Mouse (Mus musculus) right cerebral cortex, postnatal 14 days (tissue): ENCODE data around the gene Ccdc13.

Source experiments
- DNase-seq: peaks from one replicate; pipeline ENCODE4 v3.0.0; 2022

Ccdc13 gene

GRCm38 (mm10) chr9:121797722-121798121 is 41.5 kb downstream of the Ccdc13 start:
- no peak for DNase-seq

- DNase-seq, result no peak
Observed at GRCm38 (mm10) chr9:121794972-121795539, 44.2 kb downstream of the Ccdc13 start.

GRCm38 (mm10) chr9:121791757-121792521 is 47.3 kb downstream of the Ccdc13 start, which contains the start of gene Hhatl:
Gene Hhatl (minus strand): TSS chr9:121792507.
- no peak for DNase-seq

DNA sequence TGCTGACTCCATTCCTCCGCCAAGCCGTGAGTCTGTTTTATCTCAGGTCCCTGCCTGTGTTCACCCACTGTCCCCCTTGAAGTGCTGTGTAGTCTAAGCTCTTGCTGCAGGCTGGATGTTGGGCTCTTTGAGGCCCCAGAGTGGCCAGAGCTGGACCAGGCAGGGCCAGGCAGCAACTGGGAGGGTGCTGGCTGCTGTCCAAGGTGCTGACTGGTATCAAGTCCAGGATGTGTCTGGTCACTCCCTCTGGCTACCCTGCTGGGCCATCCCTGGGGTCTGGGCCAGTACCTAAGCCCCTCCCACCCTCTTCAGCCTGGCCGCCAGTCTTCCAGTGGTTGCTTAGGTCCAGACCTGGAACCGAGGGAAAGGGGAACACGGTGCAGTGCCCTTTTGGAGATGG is 48.1 kb downstream of the Ccdc13 start:
- peak; percentile 63 for DNase-seq

DNA sequence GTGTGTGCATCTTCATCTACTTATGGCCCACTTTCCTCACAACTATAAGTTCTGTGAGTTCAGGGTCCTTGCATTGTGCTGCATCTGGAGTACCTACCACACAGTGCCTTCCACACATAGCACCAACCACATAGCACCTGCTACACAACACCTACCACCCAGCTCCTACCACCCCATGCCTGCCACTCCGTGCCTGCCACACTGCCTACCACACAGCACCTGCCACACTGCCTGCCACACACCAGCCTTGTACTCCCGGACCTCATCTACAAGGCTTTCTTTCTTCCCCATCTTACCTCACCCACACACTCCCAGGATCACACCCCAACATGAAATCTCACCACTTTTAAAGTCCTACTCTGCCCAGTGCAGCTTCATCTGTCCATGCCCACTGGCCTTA is 52.9 kb downstream of the Ccdc13 start:
- DNase-seq, result no peak

DNA sequence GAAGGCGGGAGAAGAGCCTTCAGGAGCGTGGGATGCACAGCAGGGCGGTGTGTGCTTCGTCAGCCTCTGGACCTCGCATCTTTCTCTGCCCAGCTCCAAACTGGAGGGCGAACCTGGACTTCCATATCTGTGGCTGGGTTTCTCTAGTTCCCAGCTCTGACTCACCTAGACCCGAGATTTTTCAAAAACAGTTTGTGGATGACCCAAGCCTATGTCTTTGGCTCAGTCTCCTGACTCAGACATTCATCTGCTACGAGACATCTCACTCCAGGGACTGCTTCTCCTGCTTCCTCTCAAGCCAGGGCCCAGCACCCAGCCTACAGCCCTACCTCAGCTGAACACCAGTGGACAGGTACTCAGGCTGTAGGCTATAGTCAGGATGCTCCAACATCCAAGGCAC is 54.0 kb downstream of the Ccdc13 start:
- no peak for DNase-seq

DNA sequence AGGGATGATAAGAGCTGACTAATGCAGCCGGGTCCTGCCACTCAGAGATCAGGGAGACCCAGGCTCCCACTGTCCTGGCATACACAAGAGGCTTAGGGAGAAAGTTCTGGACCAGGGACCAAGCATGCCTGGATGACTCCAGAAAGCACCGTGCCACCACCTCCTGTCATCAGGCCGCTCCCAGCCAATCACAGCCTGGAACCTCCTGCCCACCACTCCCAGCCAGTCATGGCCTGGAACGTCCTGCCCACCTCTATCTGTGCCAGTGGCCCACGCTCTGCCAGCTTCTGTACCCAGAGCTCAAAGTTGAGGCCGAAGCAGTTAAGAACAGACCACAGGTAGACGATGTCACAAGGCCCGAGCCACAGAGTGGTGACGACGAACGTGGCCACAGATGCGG is 54.5 kb downstream of the Ccdc13 start:
- DNase-seq, result no peak

- DNase-seq, result peak; percentile 80
Observed at GRCm38 (mm10) chr9:121778066-121778624, 61.1 kb downstream of the Ccdc13 start.

DNA sequence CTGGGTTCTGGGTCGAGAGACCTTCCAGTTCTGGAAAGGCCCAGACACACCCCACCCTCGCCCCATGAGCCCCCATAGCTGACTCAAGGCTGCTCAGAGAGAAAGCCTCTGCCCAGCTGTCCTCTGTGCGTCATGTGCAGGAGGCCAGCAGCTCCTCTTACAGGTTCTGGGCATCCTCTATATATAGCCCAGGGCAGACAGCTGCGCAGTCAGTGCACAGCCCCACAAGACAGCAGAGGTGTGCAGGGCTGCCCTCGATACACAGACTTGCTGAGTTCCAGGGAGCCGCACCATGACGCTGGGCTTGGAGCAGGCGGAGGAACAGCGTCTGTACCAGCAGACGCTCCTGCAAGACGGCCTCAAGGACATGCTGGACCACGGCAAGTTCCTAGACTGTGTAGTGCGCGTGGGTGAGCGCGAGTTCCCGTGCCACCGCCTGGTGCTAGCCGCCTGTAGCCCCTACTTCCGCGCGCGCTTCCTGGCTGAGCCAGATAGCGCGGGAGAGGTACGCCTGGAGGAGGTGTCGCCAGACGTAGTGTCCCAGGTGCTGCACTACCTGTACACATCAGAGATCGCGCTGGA is 61.7 kb downstream of the Ccdc13 start, which contains the start of gene Klhl40:
Klhl40 (plus strand) TSS at position 124 of the 582 bp plus-strand sequence.
- no peak for DNase-seq

DNA sequence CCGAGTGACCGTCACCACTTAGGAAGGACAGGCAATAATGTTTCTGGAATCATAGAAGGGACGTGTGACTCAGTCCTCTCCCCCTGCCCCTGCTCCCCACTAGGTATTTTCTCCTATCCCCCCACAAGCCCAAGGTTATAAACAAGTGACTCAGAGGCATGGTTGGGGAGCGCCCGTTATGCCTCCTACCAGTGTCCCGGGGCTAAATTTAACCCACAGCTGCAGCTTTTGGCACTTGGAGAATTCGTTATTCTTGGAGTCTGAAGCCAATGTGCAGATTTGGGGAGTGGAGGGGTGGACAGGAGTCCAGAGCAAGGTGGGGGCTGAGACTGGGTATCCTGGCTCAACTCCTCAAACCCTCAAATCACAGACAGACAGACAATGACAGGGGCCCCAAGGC is 62.8 kb downstream of the Ccdc13 start:
- DNase-seq, result no peak

- DNase-seq, result no peak
Observed at GRCm38 (mm10) chr9:121775951-121776350, 63.3 kb downstream of the Ccdc13 start.

GRCm38 (mm10) chr9:121772412-121772811 is 66.8 kb downstream of the Ccdc13 start:
- no peak for DNase-seq

DNA sequence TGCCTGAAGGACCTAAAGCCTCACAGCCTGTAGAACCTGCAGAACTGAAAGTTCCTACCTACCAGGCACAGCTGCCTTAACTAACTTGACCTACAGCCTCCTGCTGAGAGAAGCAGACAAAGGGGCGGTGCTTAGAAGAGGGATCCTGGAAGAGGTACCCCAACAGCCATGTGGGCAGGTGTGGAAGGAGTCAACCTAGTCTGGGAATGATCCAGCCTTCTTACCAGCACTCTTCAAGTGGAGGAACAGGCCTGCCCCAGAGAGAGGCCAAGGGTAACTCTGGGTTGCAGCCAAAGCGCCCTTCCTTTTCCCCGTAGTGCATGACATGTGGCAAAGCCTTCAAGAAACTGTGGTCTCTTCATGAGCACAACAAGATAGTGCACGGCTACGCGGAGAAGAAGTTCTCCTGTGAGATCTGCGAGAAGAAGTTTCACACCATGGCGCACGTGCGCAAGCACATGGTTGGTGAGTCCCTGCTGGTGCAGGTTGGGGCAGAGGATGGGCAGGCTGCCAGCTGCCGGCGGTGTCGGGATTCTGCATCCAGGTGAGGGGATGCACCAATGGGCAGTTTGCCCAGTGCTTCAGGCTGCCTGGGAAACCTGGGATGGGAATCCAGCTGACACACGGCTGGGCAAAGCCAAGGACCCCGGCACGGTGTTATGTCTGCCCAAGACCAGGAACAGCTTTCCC is 74.0 kb downstream of the Ccdc13 start:
- DNase-seq, result no peak

DNA sequence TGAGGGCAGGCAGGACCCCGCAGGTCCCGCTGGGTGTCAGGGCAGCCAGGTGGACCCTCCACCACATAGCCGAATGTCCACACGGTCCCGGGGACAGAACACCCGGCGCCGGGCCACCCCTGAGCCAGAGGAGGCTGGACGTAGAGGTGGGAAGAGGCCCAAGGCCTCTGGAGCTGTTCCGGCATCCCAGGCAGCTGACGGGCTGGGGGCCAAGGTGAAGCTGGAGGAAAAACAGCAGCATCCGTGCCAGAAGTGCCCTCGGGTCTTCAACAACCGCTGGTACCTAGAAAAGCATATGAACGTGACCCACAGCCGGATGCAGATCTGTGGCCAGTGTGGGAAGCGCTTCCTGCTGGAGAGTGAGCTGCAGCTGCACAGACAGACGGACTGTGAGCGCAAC is 75.5 kb downstream of the Ccdc13 start:
- DNase-seq, result no peak

DNA sequence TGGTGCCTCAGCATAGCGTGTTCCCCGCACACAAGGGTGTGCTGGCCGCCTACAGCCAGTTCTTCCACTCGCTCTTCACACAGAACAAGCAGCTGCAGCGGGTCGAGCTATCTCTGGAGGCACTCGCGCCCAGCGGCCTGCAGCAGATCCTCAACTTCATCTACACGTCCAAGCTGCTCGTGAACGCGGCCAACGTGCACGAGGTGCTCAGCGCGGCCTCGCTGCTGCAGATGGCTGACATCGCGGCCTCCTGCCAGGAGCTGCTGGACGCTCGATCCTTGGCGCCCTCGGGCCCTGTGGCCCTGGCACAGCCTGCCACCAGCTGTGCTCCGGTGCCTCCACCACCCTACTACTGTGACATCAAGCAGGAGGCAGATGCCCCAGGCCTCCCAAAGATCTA is 76.5 kb downstream of the Ccdc13 start:
- no peak for DNase-seq

DNA sequence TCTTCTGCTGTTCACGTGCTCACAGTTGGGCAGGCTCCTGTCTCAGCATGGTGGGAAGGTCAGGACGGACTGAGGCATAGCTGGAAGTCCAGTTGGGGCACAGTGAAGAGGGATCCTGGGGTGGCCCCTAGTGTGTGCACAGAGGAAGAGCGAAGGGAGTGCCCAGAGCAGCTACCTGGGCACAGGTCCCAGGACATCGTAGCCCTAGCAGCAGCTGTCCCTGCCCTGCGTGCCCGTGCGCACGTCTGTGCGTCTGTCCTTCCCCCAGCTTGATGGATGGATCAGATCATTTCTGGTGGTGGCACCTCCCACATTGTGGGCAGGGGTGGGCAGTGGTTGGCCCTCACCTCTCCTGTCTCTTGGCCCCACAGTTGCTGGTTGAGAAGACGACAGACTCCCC is 77.0 kb downstream of the Ccdc13 start:
- DNase-seq, result no peak

DNA sequence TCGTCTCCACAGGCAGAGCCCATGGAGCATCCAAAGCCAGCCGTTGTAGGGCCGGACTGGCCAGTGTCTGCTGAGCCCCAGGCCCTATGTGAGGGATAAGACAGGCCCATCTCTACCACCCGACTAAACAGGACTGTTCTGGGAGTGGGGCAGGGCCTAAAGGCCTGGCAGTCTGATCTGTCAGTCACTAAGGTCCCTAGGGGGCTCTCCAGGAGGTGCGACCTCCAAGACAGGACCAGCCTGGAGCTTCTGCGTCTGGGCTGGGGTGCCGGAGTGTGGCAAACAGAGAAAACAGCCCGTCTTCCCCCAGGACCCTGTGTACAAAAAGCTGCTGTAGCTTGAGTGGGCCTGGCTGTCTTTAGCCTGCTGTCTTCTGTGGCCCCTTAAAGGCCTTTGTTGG is 77.5 kb downstream of the Ccdc13 start:
- no peak for DNase-seq

- DNase-seq, result no peak
Observed at GRCm38 (mm10) chr9:121761091-121761665, 78.1 kb downstream of the Ccdc13 start.

DNA sequence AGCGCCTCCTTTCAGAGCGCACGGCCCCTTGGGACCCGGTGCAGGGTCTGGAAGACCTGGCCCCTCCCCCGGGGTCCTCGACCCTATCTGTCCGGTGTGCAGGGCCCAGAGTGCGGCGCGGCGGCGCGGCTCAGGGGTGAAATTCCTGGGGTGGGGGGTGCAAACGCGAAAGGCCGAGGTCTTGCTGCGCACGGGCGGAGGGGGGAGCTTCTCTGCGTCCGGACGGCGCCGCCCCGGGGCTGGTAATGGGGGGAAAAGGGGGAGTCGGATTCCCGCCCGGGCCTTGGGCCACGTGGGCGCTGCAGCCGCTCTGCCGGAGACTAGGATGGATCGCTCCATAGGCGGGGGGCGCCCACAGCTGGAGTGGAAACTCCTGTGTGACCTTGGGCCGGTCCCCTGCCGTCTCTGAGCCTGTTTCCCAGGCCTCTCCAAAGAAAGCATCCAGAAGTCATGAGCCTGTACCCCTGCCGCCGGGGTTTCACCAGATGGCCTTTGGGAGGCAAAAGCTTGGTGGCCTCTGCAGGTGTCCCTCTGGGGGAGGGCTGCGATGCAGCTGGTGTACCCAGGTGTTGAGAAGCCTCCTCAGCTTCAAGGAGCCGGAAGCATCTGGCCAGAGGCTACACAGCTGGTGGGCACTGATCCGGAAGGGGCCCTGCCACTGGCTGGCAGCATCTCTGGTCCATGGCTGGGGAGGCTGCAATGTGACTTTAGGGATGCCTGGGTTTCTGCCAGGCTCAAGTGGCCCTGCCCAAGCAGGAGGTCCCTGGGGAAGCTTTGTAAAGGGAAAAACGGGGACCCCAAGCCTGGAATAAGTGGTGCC is 78.8 kb downstream of the Ccdc13 start:
- peak; percentile 62 for DNase-seq

GRCm38 (mm10) chr9:121759091-121760081 is 79.9 kb downstream of the Ccdc13 start, which contains the start of gene Zfp651:
Gene Zfp651 (plus strand): TSS chr9:121759330.
- DNase-seq, result peak; percentile 80
